Mouse (Mus musculus): ENCODE measurements around the gene Cactin. TPM values are rescaled to one million over a fixed set of nuclear protein-coding genes. Genes with fewer than 3 reads are reported as not detected.

The Cactin gene
- polyA plus RNA-seq, 1 experiment from 2014 or later, result 32.5 TPM

DNA sequence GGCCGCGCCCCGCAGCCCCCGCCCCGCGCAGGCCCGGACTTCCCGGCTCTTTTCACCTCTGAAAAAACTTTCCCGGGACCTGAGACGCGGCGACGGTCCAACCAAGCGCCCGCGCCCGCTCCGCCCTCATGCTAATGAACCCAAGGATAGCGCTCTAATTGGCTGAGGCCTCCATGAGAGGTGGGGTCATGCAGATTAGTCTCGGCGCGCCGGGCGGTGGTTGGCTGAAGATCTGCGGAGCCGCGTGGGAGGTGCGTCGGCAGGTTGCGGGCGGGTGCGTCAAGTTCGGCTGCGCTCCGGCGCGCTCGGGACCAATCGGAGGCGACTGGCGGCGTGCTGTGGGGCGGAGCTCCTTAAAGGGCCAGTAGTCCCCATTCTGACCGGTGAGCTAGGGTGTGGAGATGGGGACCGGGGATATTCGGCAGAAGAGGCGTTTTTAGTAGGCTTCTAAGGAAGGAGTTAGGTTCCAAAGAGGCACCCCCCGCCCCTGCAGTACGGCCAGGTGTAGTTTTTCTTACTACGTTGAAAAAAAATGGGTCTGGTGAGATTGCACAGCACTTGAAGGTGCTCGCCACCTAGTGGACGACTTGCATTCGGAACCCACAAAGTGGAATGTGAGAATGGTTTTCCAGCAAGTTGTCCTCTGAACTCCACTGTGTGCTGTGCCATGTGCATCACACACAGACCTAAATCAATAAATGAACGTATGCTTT lies 29.6 kb downstream of the Cactin start, which contains the start of gene Hmg20b:
Gene Hmg20b (minus strand): TSS at position 130 of the 713 bp plus-strand sequence.
- Histone ChIP-seq H3K27me3 (peaks cover 18% of the 10 kb centered on the region), H3K9me3 (no peaks in the 10 kb centered on the region), H3K4me3 (peak within 1 kb of the TSS; percentile 66), H3K4me1 (replicated peaks) (peaks cover 30% of the 10 kb centered on the region), H3K9ac (peak within 1 kb of the TSS; percentile 80), H3K36me3 (no peaks in the 10 kb centered on the region), H3K4me2 (peak within 1 kb of the TSS; percentile 85), H3K27ac (replicated peaks) (peak within 1 kb of the TSS; percentile 67; the same call in 1 of the 2 replicates)
- peak; percentile 96 for ATAC-seq (ENCODE audit: low read depth)
- under 1% methylated on average over 54 of the region's 54 CpGs for WGBS

DNA sequence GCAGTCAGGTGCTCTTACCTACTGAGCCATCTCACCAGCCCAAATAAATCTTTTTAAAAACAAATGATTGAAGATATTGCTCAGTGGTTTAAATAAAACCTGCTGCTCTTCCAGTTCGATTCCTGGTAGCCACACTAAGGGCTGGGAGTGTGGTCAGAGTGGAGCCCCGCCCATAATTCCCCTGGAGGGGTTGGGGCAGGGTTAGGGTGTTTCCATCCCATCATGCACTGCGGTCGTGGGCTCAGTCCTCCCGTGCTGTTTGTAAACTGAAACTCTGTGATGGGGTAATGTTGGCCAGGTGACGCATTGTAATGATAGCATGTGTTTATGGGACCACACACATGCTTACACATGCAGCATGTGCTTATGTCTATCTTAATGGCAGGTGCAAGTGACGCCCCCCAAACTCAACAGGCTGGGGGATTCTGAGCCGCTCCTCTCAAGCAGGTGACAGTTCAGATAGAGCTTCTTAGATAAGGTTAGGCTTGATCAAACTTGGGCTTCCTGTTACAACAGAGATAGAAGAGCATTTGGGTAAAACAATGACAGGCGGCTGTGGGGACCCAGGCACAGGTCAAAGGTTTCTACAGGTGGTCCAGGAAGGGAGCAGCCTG lies 30.9 kb downstream of the Cactin start:
- no peak overlapping the region for H3K4me3 ChIP-seq
- peaks cover 13% of the 10 kb centered on the region for H3K27me3 ChIP-seq
- peaks cover 33% of the 10 kb centered on the region for H3K4me1 ChIP-seq (replicated peaks)
- H3K9me3 ChIP-seq, result no peaks in the 10 kb centered on the region
- no peak overlapping the region for H3K4me2 ChIP-seq
- 27% methylated on average over 9 of the region's 9 CpGs for WGBS
- no peak for ATAC-seq (ENCODE audit: low read depth)
- no peak overlapping the region for H3K9ac ChIP-seq
- H3K27ac ChIP-seq (replicated peaks), result no peak overlapping the region
- no peaks in the 10 kb centered on the region for H3K36me3 ChIP-seq

DNA sequence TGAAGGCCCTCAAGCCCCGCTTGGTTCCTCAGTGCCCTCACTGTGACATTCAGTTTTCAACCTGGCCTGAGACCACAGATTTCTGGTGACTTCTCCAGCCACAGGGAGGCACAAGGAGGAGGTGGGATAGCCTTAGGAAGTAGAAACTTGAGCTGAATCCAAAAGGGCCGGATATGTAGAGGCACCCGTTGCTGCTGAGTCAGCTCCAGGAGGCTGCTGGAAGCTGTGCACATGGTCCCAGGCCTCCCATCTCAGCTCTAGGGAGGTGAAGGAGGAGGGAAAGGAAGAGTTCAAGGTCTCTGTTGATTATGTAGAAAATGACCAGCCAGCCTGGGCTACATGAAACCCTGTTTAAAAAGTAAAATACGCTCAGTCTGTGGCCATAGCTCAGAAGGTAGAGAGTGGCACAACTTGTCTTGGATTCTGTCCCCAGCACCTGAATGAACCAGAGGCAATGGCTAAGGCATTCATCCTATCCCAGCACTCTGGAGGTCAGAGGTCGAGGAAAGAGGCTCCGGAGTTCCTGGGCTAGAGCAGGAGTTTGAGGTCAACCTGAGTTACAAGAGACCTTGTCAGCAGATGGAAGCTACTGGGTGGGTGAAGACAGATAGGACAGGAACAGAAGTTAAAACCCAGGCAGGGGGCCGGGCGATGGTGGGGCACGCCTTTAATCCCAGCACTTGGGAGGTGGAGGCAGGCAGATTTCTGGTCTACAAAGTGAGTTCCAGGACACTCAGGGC lies 34.0 kb downstream of the Cactin start:
- Histone ChIP-seq H3K4me3 (no peak overlapping the region), H3K36me3 (0 out of 2 replicates have a peak, but pooled peaks cover under 1% of the 10 kb centered on the region), H3K27me3 (peaks cover 9% of the 10 kb centered on the region; the same call in 1 of the 2 replicates), H3K27ac (replicated peaks) (no peak overlapping the region), H3K4me1 (replicated peaks) (peaks cover 42% of the 10 kb centered on the region), H3K4me2 (no peak overlapping the region), H3K9ac (no peak overlapping the region), H3K9me3 (no peaks in the 10 kb centered on the region)
- ATAC-seq (ENCODE audit: low read depth), result no peak
- WGBS, result 80% methylated on average over 9 of the region's 9 CpGs

DNA sequence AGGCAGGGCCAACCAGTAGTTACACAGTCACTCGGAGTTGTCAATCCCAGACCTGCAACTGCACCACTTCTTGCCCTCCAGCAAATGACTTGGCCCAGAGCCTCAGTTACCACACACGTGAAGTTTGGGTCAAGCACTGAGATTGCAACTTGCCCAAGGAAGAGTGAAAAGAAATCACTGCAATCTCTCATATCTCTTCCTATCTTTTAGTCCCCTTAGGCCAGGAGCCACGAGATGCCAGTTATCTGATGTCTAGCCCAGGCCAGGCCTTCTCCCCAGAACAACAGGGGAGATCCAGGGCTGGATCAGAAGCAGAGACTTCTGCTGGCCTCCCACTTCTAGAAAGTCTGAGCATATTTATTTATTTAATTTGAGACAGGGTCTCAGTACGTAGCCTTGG lies 34.6 kb downstream of the Cactin start:
- peaks cover 4% of the 10 kb centered on the region; the same call in 1 of the 2 replicates for H3K36me3 ChIP-seq
- no peak for ATAC-seq (ENCODE audit: low read depth)
- WGBS, result 85% methylated on average over 4 of the region's 4 CpGs
- no peak overlapping the region for H3K4me3 ChIP-seq
- no peak overlapping the region for H3K4me2 ChIP-seq
- H3K27me3 ChIP-seq, result peaks cover 9% of the 10 kb centered on the region; the same call in 1 of the 2 replicates
- no peak overlapping the region for H3K27ac ChIP-seq (replicated peaks)
- no peaks in the 10 kb centered on the region for H3K9me3 ChIP-seq
- no peak overlapping the region for H3K9ac ChIP-seq
- H3K4me1 ChIP-seq (replicated peaks), result peaks cover 45% of the 10 kb centered on the region

DNA sequence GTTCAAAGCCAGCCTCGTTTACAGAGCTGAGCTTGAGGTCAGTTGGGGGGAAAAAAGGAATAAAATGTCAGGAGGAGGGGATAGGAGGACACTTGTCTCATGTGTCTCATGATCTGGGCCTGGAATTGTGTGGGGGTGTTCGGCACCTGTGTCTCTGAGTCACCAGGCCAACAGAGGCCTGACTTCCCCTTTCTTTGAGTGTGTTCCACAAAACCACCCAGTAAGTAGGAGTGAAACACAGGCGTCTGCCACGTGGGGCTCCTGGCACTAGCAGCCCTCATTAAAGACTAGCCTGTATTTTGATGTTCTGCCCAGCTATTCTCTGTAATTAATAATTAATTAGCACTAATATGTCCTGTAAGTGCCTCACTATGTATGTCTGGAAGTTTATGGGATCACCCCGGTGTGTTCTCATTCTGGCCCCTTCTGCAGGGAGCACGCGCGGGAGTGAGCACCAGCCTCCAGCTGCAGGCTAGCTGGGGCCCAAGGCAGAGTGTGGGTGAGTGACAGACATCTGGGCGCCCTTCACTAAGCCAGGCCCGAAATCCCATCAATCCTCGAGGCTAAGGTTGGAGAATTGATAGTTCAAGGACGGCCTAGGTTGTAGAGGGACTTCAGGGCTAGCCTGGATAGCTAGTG lies 35.6 kb downstream of the Cactin start:
- Histone ChIP-seq H3K9me3 (no peaks in the 10 kb centered on the region), H3K4me1 (replicated peaks) (peaks cover 47% of the 10 kb centered on the region), H3K36me3 (peaks cover 7% of the 10 kb centered on the region; the same call in 1 of the 2 replicates), H3K27me3 (peaks cover 9% of the 10 kb centered on the region; the same call in 1 of the 2 replicates), H3K4me2 (peak overlapping the region; percentile 96), H3K9ac (0 out of 2 replicates have a peak overlapping the region, but pooled peaks have one; percentile 22), H3K4me3 (peak overlapping the region; percentile 79; the same call in 1 of the 2 replicates), H3K27ac (replicated peaks) (0 out of 2 replicates have a peak overlapping the region, but pooled peaks have one; percentile 34)
- ATAC-seq (ENCODE audit: low read depth), result peak; percentile 11; the same call in 1 of the 2 replicates
- WGBS, result 40% methylated on average over 12 of the region's 12 CpGs

DNA sequence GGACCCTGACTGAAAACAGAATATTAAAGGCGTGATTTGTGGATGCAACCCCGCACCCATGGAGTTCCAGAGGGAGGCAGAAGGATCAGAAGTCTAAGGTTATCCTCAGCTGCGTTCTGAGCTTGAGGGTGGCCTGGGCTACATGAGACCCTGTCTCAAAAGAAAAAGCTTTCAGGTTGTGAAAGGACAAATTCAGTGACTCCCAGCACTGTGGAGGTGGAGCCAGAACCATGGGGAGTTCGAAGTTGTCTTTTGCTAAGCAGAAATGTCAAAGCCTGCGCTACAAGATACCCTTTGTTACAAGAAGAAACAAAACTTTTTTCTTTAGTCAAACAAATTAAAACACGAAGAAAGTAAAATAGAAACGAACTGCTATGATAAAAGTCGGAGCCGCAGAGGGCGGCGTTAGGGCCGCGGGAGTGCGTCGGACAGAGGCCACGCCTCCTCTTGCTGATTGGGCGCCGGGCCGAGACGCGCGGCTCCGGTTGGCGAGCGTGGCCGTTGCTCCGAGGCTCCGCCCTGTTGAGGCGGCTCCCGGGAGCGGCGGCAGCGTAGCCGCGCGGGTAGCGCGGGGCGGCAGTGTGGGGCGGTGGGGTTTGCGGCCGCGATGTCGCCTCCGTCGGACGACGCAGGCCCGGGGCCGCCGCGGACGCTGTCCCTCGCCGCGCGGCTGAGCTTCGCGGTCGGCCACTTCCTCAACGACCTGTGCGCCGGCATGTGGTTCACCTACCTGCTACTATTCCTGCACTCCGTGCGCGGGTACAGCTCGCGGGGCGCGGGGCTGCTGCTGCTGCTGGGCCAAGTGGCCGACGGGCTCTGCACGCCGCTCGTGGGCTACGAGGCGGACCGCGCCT lies 36.3 kb downstream of the Cactin start, which contains the start of gene Mfsd12:
Gene Mfsd12 (plus strand): TSS at position 501 of the 854 bp plus-strand sequence.
- peak; percentile 92 for ATAC-seq (ENCODE audit: low read depth)
- WGBS, result 2% methylated on average over 78 of the region's 79 CpGs
- Histone ChIP-seq H3K9ac (peak within 1 kb of the TSS; percentile 90), H3K4me1 (replicated peaks) (peaks cover 47% of the 10 kb centered on the region), H3K27ac (replicated peaks) (peak within 1 kb of the TSS; percentile 54; the same call in 1 of the 2 replicates), H3K36me3 (peaks cover 14% of the 10 kb centered on the region), H3K4me2 (peak within 1 kb of the TSS; percentile 96), H3K4me3 (peak within 1 kb of the TSS; percentile 79), H3K27me3 (peaks cover 9% of the 10 kb centered on the region), H3K9me3 (no peaks in the 10 kb centered on the region)

DNA sequence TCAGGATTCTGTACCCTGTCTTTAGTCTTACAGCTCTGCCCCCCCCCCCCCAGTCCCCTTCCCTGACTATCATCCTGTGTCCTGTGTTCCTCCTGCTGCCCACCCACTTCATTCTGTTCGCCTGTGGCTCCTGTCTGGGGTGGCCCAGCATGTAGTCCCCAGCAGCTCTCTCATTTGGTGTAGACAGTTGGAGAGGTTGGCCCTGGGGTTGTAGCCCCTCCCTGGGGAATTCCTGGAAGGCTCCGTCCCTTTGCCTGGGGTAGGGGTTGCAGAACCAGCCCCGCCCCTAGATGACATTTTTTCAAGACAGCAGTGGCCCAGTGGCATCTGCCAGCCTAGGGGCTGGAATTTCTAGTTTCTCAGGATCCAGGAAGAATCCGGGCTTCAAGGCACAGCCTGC lies 37.3 kb downstream of the Cactin start:
- Histone ChIP-seq H3K9me3 (no peaks in the 10 kb centered on the region), H3K27me3 (peaks cover 18% of the 10 kb centered on the region), H3K27ac (replicated peaks) (no peak overlapping the region), H3K36me3 (peaks cover 14% of the 10 kb centered on the region), H3K4me1 (replicated peaks) (peaks cover 50% of the 10 kb centered on the region), H3K4me3 (peak overlapping the region; percentile 79), H3K9ac (peak overlapping the region; percentile 90), H3K4me2 (peak overlapping the region; percentile 96)
- WGBS, result 41% methylated on average over 4 of the region's 4 CpGs
- ATAC-seq (ENCODE audit: low read depth), result peak; percentile 1; the same call in 1 of the 2 replicates

DNA sequence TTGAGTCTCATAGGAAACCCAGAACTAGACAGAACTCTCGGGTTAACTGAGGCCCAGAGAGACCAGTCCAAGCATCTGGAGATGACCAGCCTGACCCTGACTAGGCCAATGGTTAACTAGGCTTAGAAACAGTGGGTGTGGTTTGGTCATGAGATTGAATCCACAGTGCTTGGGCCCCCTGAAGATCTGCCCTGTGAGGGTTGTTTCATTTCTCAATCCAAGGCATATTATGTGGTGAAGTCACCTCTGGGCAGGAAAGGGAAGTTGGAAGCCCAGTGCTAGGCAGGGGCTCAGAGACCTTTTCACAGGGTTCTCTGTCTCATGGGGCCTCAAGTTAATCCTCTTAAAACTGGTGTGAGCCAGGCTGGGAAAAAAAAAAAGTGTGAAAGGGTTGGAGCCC lies 37.9 kb downstream of the Cactin start:
- ATAC-seq (ENCODE audit: low read depth), result no peak
- peaks cover 25% of the 10 kb centered on the region for H3K27me3 ChIP-seq
- peak overlapping the region; percentile 90 for H3K9ac ChIP-seq
- WGBS, result 69% methylated on average over 1 of the region's 1 CpGs
- H3K27ac ChIP-seq (replicated peaks), result no peak overlapping the region
- peaks cover 56% of the 10 kb centered on the region for H3K4me1 ChIP-seq (replicated peaks)
- H3K9me3 ChIP-seq, result no peaks in the 10 kb centered on the region
- H3K36me3 ChIP-seq, result peaks cover 14% of the 10 kb centered on the region
- peak overlapping the region; percentile 79; the same call in 1 of the 2 replicates for H3K4me3 ChIP-seq
- H3K4me2 ChIP-seq, result peak overlapping the region; percentile 96

DNA sequence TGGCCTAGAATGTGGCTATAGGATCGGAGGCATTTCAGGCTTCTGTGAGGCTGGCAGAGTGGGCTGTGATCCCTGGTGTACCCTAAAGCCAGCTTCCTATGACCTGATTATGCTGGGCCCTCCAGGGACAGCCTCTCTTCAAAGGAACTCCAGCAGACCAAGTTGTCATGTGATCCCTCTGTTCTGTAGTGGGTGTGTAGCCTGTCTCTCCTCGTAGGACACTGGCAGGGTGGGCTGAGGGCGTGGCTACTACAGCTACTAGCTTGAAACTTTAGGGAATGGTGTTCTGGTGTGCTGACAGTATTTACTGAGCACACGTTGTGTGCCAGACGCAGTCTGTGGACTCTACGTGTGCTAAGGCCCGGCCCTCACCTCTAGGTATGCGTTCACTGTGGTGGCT lies 39.8 kb downstream of the Cactin start:
- 75% methylated on average over 8 of the region's 8 CpGs for WGBS
- Histone ChIP-seq H3K36me3 (peaks cover 14% of the 10 kb centered on the region), H3K4me2 (no peak overlapping the region), H3K4me3 (no peak overlapping the region), H3K9me3 (no peaks in the 10 kb centered on the region), H3K4me1 (replicated peaks) (peaks cover 75% of the 10 kb centered on the region), H3K27me3 (peaks cover 41% of the 10 kb centered on the region), H3K27ac (replicated peaks) (no peak overlapping the region), H3K9ac (peak overlapping the region; percentile 28; the same call in 1 of the 2 replicates)
- ATAC-seq (ENCODE audit: low read depth), result no peak

DNA sequence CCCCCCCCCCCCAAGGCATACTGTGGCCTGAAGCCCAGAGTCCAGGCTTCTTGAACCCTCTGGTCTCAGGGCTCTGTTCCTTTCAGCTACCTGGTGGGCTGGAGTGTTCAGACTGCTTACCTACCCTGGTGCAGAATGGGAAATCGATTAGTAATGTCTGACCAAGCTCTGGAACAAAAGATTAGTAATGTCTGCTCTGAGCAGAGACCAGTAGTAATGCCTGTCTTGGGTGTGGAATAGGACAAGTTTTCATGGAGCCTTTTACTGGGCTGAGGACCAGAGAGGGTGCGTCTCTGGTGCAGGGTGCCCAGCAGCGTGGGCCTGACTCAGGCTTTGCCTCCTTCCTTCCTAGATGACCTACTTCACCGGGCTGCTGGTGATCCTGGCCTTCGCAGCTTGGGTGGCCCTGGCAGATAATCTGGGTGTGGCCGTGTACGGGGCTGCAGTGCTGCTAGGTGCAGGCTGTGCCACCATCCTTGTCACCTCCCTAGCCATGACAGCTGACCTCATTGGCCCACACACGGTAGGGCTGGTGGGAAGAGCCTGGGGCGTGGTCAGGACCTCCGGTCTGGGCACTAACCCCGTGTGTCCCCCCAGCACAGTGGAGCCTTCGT lies 41.5 kb downstream of the Cactin start:
- no peak overlapping the region for H3K4me3 ChIP-seq
- peaks cover 38% of the 10 kb centered on the region for H3K27me3 ChIP-seq
- H3K27ac ChIP-seq (replicated peaks), result no peak overlapping the region
- 81% methylated on average over 12 of the region's 12 CpGs for WGBS
- peaks cover 27% of the 10 kb centered on the region for H3K36me3 ChIP-seq
- no peak for ATAC-seq (ENCODE audit: low read depth)
- no peaks in the 10 kb centered on the region for H3K9me3 ChIP-seq
- no peak overlapping the region for H3K9ac ChIP-seq
- no peak overlapping the region for H3K4me2 ChIP-seq
- H3K4me1 ChIP-seq (replicated peaks), result peaks cover 80% of the 10 kb centered on the region
